Mouse (Mus musculus): ENCODE measurements around the gene Tmed10. TPM values are rescaled to one million over a fixed set of nuclear protein-coding genes. Genes with fewer than 3 reads are reported as not detected.

Tmed10 gene
- polyA plus RNA-seq, 1 experiment from 2014 or later, result 247 TPM

DNA sequence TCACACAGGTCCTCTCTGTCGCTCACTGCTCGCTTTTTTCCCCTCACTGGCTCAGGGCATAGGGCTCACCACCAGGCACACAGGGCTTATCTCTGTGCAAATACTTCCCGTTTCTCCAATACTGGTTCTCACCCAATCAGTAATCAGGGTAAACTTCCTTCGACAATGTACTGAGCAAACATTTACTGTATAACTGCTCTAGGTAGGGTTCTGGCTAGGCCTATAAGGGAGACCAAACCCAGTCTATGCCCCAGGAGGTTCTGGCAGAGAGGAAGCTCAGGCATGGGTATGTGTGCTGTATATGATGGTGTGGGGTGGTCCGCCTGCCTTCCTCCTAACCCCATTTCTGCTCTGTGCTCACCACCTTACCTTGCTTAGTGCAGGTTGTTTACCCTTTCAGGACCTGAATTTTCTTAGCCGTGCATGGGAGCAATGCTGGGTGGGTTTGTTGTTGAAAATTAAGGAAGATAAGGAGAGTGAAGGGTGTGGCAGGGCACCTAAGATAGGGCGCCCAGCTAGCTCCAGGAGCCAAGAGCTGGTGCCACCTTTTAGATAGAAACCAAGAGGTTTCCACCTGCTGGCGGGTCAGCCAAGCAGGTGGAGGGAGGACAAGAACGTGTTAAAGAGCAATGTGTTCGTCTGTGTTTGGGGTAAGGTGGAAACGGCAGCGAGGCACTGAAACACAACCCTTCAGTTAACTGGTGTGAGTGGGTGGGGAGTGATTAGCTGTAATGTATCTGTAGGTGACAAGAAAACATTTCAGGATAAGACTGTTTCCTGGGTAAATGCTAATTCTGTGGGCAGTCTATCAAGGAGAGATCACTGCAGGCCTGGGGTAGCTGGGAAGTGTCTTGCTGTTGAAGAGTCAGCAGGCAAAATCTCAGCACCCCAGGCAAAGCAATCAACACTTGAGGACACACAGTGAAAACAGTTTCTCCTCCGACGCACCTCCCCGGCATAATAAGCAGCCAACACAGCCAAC, 14.8 kb upstream of the Tmed10 start:
- H3K9me3 ChIP-seq, result no peaks in the 10 kb centered on the region
- no peak overlapping the region for H3K4me3 ChIP-seq
- no peak overlapping the region for H3K27ac ChIP-seq
- 82% methylated on average over 15 of the region's 15 CpGs for WGBS
- no peak for DNase-seq (ENCODE audit: extremely low spot score, low spot score)
- no peaks in the 10 kb centered on the region for H3K4me1 ChIP-seq
- no peaks in the 10 kb centered on the region for H3K36me3 ChIP-seq (replicated peaks)
- no peaks in the 10 kb centered on the region; the same call in 1 of the 2 replicates for H3K27me3 ChIP-seq (ENCODE audit: poor library complexity, severe bottlenecking)

DNA sequence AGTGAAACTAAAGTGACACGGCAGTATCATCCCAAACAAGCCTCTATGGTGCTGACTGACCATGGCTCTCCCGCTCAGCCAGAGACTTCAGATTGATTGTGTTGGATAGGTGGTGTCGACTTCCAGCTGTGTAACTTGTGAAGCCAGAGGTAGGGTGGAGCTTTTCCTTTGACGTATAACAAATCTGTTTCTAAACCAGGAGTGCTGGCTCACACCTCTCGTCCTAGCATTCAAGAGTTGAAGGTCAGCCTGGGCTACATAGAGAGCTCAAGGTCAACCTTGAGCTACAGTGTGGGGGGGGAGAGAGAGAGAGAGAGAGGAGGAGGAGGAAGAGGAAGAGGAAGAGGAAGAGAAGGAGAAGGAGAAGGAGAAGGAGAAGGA, 11.3 kb upstream of the Tmed10 start:
- 72% methylated on average over 5 of the region's 5 CpGs for WGBS
- H3K9me3 ChIP-seq, result no peaks in the 10 kb centered on the region
- DNase-seq (ENCODE audit: extremely low spot score, low spot score), result no peak

DNA sequence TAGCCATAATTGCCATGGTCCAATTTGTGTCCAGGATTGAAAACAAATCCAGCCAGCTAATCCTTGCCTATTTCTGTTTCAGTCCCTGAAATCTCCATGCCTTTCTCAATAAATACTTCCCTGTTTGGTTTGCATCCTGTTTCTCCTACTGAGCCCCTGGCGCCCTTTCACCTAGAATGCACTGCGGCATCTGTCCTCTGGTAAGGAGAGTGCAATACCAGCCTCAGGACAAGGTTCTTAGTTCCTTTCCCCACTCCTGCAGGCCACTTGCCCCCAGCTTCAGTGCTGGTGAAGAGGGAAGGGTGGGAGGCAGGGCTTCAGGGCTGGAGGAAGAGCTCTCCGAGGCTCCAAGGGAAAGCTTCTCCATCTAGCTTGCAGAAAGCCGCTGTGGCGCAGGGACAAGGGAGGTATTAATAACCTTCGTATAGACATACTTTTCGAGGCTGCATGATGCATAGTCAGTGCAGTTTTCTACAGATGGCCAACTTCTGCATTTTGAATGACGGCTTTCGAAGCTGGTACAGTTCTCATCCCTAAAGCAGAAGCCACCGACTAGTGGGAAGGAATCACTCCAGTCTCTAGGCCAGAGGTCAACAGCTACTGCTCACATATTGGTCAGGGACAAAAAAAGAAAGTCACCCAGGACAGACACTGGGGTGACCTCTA, 10.8 kb upstream of the Tmed10 start:
- 89% methylated on average over 10 of the region's 10 CpGs for WGBS
- no peaks in the 10 kb centered on the region for H3K4me1 ChIP-seq
- no peak overlapping the region for H3K4me3 ChIP-seq
- no peak overlapping the region for H3K27ac ChIP-seq
- no peaks in the 10 kb centered on the region; the same call in 1 of the 2 replicates for H3K27me3 ChIP-seq (ENCODE audit: poor library complexity, severe bottlenecking)
- no peaks in the 10 kb centered on the region for H3K36me3 ChIP-seq (replicated peaks)
- H3K9me3 ChIP-seq, result no peaks in the 10 kb centered on the region
- no peak for DNase-seq (ENCODE audit: extremely low spot score, low spot score)

More for the DNA sequence above, 11.3 kb upstream of the Tmed10 start:
- no peaks in the 10 kb centered on the region; the same call in 1 of the 2 replicates for H3K27me3 ChIP-seq (ENCODE audit: poor library complexity, severe bottlenecking)
- H3K27ac ChIP-seq, result no peak overlapping the region
- no peaks in the 10 kb centered on the region for H3K4me1 ChIP-seq
- H3K4me3 ChIP-seq, result no peak overlapping the region
- no peaks in the 10 kb centered on the region for H3K36me3 ChIP-seq (replicated peaks)

DNA sequence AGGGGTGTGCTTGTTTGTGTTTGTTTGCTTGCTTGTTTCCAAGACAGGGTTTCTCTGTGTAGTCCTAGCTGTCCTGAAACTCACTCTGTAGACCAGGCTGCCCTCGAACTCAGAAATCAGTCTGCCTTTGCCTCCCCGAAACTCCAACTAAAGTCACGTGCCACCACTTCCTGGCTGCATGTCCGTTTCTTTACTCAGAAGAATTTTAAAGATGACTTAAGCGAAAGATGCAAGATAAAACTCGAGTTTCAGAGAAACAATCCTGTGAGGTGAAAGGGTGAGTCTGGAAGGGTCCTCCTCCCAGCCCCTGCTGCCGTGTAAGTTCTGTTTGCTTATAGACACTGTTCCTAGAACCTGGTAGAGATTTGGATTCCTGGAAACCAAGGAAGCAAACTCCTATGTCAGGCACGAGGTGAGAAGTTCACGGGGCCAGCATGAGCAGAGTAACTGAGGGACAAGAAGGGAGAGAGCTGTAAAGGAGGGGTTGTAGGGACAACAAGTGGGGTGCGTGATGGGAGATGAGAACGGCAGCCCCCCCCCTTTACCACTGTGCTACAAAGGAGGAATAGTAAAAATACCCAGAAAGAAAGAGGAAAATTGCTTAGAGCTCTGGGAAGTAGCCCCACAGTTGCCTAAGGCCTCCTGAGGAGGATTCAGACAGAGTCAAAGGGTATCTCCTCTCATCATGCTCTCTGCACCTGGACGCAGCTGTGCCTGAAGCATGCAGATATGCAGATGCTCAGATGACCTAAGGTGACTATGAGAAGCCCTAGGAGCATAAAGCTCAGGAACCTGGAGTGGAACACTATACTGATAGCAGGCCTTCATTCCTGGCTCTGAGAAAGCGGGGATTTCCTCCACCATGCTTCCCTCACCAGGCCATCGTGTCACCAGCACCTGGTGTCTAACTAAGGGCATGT, 8.4 kb upstream of the Tmed10 start:
- no peak for DNase-seq (ENCODE audit: extremely low spot score, low spot score)
- H3K27me3 ChIP-seq (ENCODE audit: poor library complexity, severe bottlenecking), result no peaks in the 10 kb centered on the region; the same call in 1 of the 2 replicates
- 80% methylated on average over 14 of the region's 14 CpGs for WGBS
- no peak overlapping the region for H3K4me3 ChIP-seq
- no peaks in the 10 kb centered on the region for H3K9me3 ChIP-seq
- H3K4me1 ChIP-seq, result no peaks in the 10 kb centered on the region
- no peaks in the 10 kb centered on the region for H3K36me3 ChIP-seq (replicated peaks)
- no peak overlapping the region for H3K27ac ChIP-seq

DNA sequence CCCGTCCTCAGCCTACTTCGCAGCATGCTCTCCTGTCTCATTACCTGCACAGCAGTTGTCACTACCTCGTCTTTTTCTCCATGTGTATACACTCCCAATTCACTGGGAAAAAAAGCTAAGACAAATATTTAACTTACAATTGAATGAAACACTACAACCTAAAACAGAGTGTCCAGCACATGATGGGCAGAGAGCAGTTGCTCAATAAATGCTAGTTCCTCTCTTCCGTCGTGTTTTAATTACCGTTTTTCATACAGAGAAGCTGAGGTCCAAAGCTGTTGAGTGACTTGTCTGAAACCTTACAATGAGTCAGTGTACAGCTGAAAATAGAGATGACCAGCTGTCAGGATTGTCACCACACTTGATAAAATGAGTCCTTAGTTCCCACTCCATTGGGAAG, 6.9 kb upstream of the Tmed10 start:
- no peak overlapping the region for H3K27ac ChIP-seq
- 91% methylated on average over 6 of the region's 6 CpGs for WGBS
- no peaks in the 10 kb centered on the region for H3K9me3 ChIP-seq
- H3K36me3 ChIP-seq (replicated peaks), result no peaks in the 10 kb centered on the region
- H3K27me3 ChIP-seq (ENCODE audit: poor library complexity, severe bottlenecking), result no peaks in the 10 kb centered on the region; the same call in 1 of the 2 replicates
- H3K4me1 ChIP-seq, result no peaks in the 10 kb centered on the region
- no peak overlapping the region for H3K4me3 ChIP-seq
- no peak for DNase-seq (ENCODE audit: extremely low spot score, low spot score)

DNA sequence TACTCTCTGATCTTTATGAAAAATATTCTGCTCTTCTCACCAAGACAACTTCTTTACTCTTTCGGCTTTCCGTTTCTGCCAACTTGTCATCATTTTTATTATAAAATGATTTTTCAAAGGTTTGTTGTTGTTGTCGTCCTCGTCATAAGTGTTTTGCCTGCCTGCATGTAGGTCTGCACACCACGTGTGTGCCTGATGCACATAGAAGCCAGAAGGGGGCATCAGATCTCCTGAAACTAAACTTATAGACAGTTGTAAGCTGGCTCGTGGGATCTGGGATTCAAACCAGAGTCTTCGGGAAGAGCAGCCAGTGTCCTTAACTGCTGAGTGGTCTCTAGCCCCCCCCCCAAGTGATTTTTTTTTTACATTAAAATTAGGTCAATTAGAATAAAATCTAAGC, 6.3 kb upstream of the Tmed10 start:
- no peak for DNase-seq (ENCODE audit: extremely low spot score, low spot score)
- H3K9me3 ChIP-seq, result no peaks in the 10 kb centered on the region
- H3K36me3 ChIP-seq (replicated peaks), result no peaks in the 10 kb centered on the region
- no peaks in the 10 kb centered on the region for H3K27me3 ChIP-seq (ENCODE audit: poor library complexity, severe bottlenecking)
- no peak overlapping the region for H3K4me3 ChIP-seq
- WGBS, result 74% methylated on average over 7 of the region's 7 CpGs
- H3K27ac ChIP-seq, result no peak overlapping the region
- no peaks in the 10 kb centered on the region for H3K4me1 ChIP-seq

DNA sequence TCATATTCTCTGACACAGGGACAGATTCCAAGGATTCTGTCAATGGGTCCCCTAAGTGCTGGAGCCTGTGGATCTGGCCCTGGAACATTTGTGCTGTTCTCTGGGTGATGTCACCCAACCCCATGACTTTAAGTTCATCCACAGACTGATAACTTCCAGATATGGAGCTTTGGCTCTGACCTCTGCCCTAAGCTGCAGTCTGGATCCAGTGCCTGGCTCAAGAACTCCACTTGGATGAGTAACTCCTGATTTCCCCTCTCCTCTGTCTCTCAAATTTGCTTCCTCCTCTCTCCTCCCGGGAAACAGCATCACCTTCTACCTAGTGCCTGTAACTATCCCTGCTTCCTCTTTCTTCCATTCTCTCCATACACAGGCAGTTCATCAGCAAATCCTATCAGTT, 5.7 kb upstream of the Tmed10 start:
- Histone ChIP-seq H3K36me3 (replicated peaks) (no peaks in the 10 kb centered on the region), H3K4me1 (peaks cover 3% of the 10 kb centered on the region), H3K9me3 (no peaks in the 10 kb centered on the region), H3K27ac (no peak overlapping the region), H3K4me3 (no peak overlapping the region), H3K27me3 (ENCODE audit: poor library complexity, severe bottlenecking) (no peaks in the 10 kb centered on the region)
- 66% methylated on average over 1 of the region's 1 CpGs for WGBS
- no peak for DNase-seq (ENCODE audit: extremely low spot score, low spot score)

DNA sequence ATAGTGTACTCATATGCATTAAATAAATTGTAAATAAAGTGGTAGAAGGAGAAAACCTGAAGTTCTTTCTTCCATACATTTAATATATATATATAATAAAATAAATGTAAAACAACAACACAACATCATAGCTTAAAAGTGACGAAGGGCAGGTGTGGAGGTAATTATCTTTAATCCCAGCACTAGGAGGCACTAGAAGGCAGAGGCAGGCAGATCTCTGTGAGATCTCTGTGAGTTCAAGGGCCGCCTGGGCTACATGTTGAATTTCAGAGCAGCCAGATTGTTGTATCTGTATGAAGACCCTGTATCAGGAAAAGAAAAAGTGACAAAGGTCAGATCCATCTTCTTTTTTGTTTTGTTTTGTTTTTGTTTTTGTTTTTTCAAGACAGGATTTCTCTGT, 3.6 kb upstream of the Tmed10 start:
- 88% methylated on average over 2 of the region's 2 CpGs for WGBS
- H3K27me3 ChIP-seq (ENCODE audit: poor library complexity, severe bottlenecking), result no peaks in the 10 kb centered on the region
- no peaks in the 10 kb centered on the region for H3K36me3 ChIP-seq (replicated peaks)
- no peak overlapping the region for H3K27ac ChIP-seq
- no peak for DNase-seq (ENCODE audit: extremely low spot score, low spot score)
- no peak overlapping the region for H3K4me3 ChIP-seq
- no peaks in the 10 kb centered on the region for H3K9me3 ChIP-seq
- H3K4me1 ChIP-seq, result peaks cover 10% of the 10 kb centered on the region

DNA sequence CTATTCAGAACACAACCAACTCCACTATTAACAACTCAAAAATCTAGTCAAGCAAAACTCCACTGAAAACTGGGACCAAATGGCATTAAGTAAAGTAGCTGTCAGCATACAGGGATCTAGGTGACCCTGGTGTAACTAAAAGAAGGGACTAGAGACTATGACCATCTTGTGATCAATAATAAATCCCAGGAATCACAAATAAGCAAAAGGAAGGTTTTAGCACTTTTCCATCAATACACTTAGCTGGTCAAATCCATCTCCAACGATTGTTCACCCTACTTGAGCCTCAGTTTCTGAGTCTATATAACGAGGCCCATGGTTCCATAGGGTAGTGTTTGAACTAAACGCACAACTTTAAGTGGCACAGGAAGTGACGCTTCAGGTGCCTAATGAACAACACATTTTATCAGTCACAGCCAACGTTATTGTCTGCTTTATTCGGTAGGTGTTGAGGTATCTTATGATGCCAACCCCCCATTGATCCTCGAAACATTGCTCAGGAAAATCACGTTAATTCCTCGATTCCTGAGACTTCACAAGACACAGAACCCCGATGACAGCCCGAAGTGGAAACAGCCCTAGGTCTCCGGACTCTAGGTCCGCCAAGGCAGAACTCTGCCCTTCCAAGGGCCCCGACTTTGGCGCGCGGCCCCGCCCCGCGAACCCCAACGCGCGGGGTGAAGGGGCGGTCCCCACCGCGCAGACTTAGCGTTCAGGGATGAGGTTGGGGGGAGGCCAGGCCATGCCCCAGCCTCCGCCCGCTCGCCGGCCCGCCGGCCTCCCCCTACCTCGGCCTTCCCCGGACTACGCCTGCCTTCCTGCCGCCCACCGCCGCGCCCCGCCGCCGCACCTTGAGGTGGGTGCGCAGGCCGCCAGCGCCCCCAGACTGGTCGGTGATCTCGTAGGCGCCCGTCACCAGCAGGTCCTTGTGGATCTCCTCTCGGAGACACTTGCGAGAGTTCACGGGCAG, 771 bp downstream of the Tmed10 start:
- Histone ChIP-seq H3K27me3 (ENCODE audit: poor library complexity, severe bottlenecking) (no peaks in the 10 kb centered on the region), H3K9me3 (no peaks in the 10 kb centered on the region), H3K4me3 (peak overlapping the region; percentile 96), H3K27ac (peak overlapping the region; percentile 95), H3K4me1 (peaks cover 20% of the 10 kb centered on the region), H3K36me3 (replicated peaks) (0 out of 2 replicates have a peak, but pooled peaks cover 3% of the 10 kb centered on the region)
- peak; percentile 49 for DNase-seq (ENCODE audit: extremely low spot score, low spot score)
- 1% methylated on average over 53 of the region's 53 CpGs for WGBS

DNA sequence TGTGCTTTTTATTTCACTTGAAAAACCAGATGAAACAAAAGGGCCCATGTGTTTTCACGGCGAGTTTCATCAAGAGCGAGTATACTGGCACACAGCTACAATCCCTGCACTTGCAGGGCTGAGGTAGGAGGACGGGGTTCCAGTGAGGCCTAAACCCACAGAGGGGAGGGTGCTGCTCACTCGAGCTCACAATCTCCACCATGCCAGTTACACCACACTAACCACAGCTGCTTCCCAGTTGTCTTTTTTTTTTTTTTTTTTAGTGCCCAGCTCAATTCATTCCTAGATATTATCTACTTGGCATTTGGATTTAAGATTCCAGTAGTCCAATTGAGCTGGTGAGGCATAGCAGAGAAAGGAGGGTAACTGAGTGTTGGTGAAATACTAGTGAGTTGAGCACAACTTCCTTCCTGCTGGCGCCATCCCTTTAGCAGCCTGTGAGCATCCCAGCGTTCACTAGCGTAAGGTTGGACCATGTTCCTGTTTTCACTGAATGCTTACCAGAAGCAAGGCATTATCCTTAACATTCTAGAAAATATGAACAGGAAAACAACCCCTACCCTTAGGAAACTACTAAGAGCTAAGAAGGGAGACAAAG, 2.5 kb downstream of the Tmed10 start:
- peaks cover 20% of the 10 kb centered on the region for H3K4me1 ChIP-seq
- DNase-seq (ENCODE audit: extremely low spot score, low spot score), result no peak
- H3K36me3 ChIP-seq (replicated peaks), result 0 out of 2 replicates have a peak, but pooled peaks cover 3% of the 10 kb centered on the region
- no peaks in the 10 kb centered on the region for H3K9me3 ChIP-seq
- H3K4me3 ChIP-seq, result peak overlapping the region; percentile 19; the same call in 1 of the 2 replicates
- no peaks in the 10 kb centered on the region for H3K27me3 ChIP-seq (ENCODE audit: poor library complexity, severe bottlenecking)
- 86% methylated on average over 8 of the region's 8 CpGs for WGBS
- no peak overlapping the region for H3K27ac ChIP-seq

DNA sequence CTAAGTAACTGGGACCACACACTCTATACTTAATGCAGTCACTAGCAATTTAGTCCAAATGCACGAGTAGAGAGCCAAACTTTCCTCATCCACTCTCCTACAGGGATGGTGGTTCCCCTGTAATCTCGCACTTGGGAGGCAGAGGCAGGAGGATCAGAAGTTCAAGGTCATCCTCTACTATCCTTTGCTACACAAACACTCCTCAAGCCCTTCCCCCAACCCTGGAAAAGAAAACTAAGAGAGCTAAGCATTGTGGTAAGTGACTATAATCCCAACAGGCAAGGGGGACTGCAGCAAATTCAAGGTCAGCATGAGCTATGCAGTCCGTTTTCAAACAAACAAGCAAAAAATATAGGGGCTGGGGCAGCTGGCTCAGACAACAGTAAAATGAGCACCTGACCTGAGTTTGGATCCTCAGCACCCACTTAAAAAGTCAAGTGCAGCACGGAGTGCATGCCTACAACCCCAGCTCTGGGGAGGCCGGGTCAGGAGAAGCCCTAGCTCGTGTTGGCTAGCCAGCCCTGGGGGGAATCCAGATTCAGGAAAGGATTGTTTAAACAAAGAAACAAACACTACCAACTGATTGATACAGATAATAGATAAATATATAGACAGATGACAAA, 6.1 kb downstream of the Tmed10 start:
- no peaks in the 10 kb centered on the region for H3K9me3 ChIP-seq
- peaks cover 13% of the 10 kb centered on the region for H3K4me1 ChIP-seq
- no peak overlapping the region for H3K4me3 ChIP-seq
- WGBS, result 86% methylated on average over 6 of the region's 6 CpGs
- H3K27ac ChIP-seq, result no peak overlapping the region
- H3K36me3 ChIP-seq (replicated peaks), result peaks cover 23% of the 10 kb centered on the region
- no peak for DNase-seq (ENCODE audit: extremely low spot score, low spot score)
- no peaks in the 10 kb centered on the region for H3K27me3 ChIP-seq (ENCODE audit: poor library complexity, severe bottlenecking)
